Mouse (Mus musculus) large intestine, adult 2 months (tissue): ENCODE measurements around the gene Smc6. TPM values are rescaled to one million over a fixed set of nuclear protein-coding genes. Genes with fewer than 3 reads are reported as not detected.

Source experiments
- DNase-seq: peaks from one replicate; pipeline ENCODE4 v3.0.0-alpha.2; 2012; ENCODE audit warnings: low read depth, low spot score
- WGBS: fragments of 180-500 bp; shearing (Covaris S2); methylation state at CpG from one replicate; pipeline ENCODE4 v1.1.7; 2018; 5-methylcytosine and 5-hydroxymethylcytosine counted together
- polyA plus RNA-seq: library from polyadenylated mRNA; depleted of rRNA; stranded (reverse); fragments of >200 nt; gene quantifications from 2 replicates; pipeline ENCODE4 v1.2.3, GENCODE M21; 2012; rRNA removed

The Smc6 gene
- polyA plus RNA-seq = 8.2 TPM in 2 replicates

GRCm38 (mm10) chr12:11265382-11266281 is at the start of gene Smc6, which contains the start of gene Gen1:
Smc6 (plus strand) TSS chr12:11265886.
Gen1 (minus strand) TSS chr12:11265801.
- DNase-seq = peak; percentile 82
- under 1% methylated on average over 82 of the region's 83 CpGs for WGBS

GRCm38 (mm10) chr12:11216454-11216853 is 49.2 kb upstream of the Smc6 start:
- no peak for DNase-seq
- 62% methylated on average over 3 of the region's 3 CpGs for WGBS

DNA sequence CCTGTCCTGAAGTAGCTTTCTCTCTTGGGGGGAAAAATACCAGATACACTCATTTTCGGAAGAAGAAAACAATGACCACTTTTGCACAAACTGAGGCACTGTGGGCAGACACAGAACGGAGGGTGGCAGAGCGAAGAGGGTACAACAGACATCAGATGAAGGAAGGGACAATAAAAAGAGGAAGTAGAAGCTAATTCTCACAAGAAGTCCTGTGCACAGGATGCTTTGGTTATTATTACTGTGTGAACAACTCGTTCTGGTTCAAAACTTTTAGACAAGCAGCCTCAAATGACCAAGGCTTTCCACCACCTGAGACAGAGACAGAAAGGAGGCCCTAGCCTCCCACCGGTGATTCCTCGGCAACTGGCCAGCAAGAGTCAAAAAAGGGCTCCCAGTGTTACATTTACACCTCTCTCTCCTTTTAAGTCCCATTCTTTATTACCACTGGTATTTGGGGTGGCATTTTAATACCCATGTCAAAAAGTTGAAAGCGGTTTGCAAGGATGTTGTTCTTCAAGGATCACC is 47.9 kb upstream of the Smc6 start:
- 68% methylated on average over 7 of the region's 7 CpGs for WGBS
- DNase-seq = no peak

DNA sequence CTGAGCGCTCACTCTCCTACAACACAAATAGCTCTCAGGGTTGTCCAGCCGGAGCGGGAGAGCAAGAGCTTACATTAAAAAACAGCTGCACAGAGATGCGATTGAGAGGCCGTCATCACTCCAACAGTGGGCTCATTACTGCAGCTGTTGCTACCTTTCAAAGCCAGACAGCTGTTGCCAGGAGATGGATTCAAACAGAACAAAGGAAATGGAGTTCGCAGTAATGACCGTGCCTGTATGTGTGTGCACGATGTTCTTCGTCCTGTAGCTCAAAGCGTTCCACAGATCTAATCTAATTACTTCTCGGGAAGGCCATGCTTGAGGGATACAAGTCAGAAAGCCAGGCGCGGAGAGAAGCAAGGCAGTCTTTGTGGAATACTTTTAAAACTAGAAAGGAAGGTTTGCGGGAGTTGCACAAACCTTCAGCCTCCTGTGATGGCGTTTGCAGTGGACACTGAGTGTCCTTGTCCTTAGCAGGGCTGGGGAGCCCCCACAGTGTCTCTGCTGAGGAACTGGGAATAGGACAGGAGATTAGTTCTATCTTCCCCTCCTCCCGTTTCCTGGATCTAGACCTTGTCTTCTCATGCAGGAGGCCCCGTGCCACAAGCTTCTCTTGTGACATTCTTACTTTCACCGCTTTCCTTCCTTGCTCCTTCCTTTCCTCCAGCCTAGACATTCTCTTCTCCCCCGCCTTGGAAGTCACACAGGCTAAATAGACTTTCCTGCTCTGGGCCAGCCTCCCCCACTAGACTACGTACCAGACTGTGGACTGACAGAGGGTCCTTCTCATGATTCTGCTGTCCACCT is 44.0 kb upstream of the Smc6 start:
- WGBS = 72% methylated on average over 20 of the region's 20 CpGs
- DNase-seq = no peak

- WGBS = 60% methylated on average over 3 of the region's 3 CpGs
- no peak for DNase-seq
Measured at GRCm38 (mm10) chr12:11222566-11222965, 43.1 kb upstream of the Smc6 start.

DNA sequence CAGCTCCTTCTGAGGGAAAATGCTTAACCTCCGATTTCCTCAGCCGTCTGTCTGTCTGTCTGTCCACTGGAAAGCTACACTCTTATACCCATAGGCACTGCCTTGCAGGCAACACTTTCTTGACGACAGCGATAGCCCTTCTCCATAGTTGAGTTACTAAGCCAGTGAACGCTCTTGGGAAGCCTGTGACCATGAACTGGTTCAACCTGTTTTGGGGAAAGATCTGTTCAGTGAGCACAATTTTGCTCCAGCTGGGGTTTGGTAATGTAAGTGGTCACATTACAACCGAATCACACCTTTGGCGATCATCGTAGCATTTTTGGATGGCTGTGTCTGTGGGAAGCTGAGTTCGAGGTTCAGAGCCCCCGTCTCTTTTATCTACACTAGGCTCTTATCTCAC is 42.6 kb upstream of the Smc6 start:
- no peak for DNase-seq
- 68% methylated on average over 10 of the region's 10 CpGs for WGBS

GRCm38 (mm10) chr12:11224722-11225121 is 41.0 kb upstream of the Smc6 start:
- 48% methylated on average over 5 of the region's 5 CpGs for WGBS
- no peak for DNase-seq

GRCm38 (mm10) chr12:11226123-11226522 is 39.6 kb upstream of the Smc6 start:
- no peak for DNase-seq
- 70% methylated on average over 1 of the region's 1 CpGs for WGBS

DNA sequence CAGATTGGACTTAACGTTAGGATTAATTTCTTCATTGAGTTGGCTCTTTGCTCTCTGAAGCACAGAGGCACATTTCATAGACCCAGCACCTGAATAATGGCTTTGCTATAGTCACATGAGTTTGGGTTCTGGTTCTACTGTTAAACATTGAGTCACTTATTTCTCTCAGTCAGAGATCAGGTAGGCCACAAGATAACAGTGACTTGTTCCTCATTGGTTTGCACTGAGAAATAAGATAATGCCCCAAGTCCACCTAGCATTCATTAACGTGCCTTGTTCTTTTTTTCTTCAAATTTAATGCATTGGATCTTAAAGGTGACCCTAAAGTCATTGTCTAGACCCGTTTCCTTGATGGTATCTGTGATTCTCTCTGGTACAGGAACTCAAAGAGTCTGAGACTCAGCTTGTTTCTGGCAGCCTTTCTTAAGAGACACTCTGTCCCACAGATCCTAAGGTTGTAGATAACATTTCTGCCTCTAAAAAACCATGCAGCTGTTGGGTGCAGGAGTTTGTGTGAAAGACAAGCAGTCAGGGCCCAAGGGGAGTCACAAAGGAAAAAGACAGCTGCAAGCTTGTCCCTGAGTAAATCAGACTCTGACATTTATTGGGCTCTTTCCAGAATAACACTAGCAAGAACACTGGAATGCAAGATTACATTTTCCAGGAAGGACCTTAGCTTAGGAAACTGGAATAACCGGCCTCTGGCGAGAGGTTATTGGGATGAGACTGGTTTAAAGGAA is 39.0 kb upstream of the Smc6 start:
- 28% methylated on average over 5 of the region's 5 CpGs for WGBS
- no peak for DNase-seq

DNA sequence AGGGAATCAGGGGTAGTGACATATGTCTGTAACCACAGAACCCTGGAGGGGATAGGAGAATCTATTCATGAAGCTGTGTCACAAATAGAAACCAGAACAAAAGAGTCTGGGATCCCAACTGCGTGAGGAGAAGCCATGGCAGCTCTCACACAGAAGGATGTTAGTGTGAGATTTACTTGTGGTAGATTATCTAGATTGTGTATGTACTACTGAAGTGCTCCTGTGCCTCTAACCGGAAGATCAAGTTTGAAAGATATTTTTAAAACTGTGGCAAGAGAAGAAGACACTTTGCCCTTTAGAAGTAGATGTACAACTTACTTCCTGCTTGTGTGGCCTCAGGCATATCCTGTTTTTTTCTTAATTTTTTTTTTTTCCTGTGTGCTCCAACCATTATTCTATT is 35.4 kb upstream of the Smc6 start:
- DNase-seq = no peak
- 69% methylated on average over 2 of the region's 2 CpGs for WGBS

DNA sequence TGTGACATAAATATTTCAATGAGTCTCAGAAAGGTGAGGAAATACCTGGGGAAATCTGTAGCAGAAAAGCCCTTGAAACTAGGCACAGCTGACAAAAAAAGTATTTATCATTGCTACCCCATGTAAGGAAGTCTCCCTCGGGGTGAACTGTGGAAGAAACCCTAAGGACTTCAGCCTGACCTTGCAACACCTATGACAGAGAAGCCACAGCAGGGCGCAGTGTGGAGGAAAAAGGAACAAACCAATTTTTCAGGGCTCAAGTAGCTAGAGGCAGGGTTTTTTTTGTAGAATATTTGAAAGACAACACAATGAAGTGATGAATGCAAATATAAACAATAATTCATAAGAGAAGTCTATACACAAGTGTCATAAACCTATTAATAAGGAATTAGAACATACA is 29.7 kb upstream of the Smc6 start:
- 70% methylated on average over 2 of the region's 2 CpGs for WGBS
- DNase-seq = no peak

DNA sequence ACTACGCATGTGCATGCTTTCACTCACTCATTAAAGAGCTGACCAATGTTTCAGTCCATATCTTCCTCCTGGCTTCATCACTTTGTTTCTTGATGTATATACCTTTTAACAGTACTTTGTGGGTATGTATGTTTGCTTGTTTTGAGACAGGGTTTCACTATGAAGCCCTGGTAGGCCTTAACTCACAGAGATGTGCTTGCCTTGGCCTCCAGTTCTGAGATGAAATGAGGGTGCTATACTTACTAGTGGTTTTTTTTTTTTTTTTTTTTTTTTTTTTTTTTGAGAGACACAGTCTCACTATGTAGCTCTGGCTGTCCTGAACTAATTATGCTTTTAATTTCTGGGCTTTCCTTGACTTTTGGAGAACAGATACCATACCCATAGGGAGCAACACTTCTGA is 18.2 kb upstream of the Smc6 start:
- no peak for DNase-seq
- 100% methylated on average over 1 of the region's 1 CpGs for WGBS

GRCm38 (mm10) chr12:11250322-11250721 is 15.4 kb upstream of the Smc6 start:
- no peak for DNase-seq
- WGBS = 80% methylated on average over 3 of the region's 3 CpGs

- no peak for DNase-seq
- 1% methylated on average over 13 of the region's 13 CpGs for WGBS
Measured at GRCm38 (mm10) chr12:11264895-11265294, 791 bp upstream of the Smc6 start.

- no peak for DNase-seq
- WGBS = under 1% methylated on average over 51 of the region's 51 CpGs
Measured at GRCm38 (mm10) chr12:11266282-11266985, 748 bp downstream of the Smc6 start.

DNA sequence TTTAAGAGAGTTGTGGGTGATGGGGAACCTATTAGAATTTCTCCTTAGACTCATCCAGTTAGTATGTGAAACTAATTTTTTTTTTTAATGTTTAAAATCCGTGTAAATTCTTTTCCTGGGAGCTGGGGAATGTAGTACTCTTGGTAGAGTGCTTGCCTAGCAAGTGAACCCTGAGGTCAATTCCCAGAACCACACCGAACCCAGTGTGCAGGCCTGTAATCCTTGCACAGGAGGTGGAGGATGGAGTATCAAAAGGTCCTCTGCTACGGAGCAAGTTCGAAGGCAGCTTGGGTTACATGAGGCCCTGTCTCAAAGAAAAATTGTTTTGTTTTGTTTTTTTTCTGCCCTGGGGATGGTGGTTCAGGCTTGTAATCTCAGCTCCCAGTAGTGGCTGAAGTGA is 1.3 kb downstream of the Smc6 start:
- 12% methylated on average over 4 of the region's 4 CpGs for WGBS
- no peak for DNase-seq

DNA sequence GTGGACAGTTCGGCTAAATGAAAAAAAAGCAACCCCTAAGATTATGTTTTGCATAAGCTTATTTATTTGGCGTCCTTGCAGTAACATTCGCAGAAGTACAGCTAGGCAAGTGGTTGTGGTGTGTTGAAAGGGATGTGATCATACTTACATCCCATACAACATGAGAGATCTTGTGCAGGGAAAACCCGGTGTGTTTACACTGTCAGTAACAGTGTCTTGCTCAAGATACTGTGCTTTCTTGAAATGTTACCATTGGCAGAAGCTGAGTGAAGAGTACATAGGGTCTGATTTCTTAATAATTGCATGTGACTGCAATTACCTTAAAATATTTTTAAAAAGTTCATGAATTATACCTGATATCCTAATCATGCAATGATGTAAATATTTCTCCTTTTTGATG is 6.9 kb downstream of the Smc6 start:
- WGBS = 91% methylated on average over 4 of the region's 4 CpGs
- no peak for DNase-seq

GRCm38 (mm10) chr12:11273185-11273584 is 7.5 kb downstream of the Smc6 start:
- DNase-seq = no peak
- WGBS = 65% methylated on average over 1 of the region's 1 CpGs

DNA sequence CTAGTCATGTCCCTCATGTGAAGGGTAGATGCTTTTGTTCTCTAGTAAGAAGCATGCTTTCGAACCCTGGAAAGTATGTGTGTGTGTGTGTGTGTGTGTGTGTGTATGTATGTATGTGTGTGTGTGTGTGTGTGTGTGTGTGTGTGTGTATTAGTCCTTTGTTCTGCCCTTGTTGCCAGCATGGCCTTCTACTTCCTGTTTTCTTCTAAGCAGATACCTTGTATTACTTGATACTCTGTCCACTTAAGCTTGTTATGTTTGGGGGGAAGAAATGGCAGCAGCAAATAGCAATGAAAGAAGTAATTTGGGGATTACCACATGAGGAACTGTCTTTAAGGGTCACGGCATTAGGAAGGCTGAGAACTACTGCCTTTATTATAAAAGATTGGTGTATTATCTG is 10.9 kb downstream of the Smc6 start:
- no peak for DNase-seq
- 91% methylated on average over 2 of the region's 2 CpGs for WGBS
